Mouse (Mus musculus) forebrain, embryonic 11.5 days (tissue): ENCODE data around the gene Pdzd8. TPM values are rescaled to one million over a fixed set of nuclear protein-coding genes. Genes with fewer than 3 reads are reported as not detected.

Source experiments
- ATAC-seq: fragments of 200-750 bp; cut with Nextera tagmentation; replicated peaks from 2 replicates; pipeline ENCODE4 v1.8.0; 2017; ENCODE audit warnings: moderate TSS enrichment; ENCODE audit not compliant: low FRiP score
- DNase-seq: peaks from one replicate; pipeline ENCODE4 v3.0.0-alpha.2; 2017; ENCODE audit warnings: low spot score
- H3K27ac ChIP-seq: fragments of 300-500 bp; sonication (generic); 2 replicates; pipeline ENCODE4 v1.5.1; 2014; ENCODE audit warnings: low read depth, low read length
- H3K27me3 ChIP-seq: fragments of 300-500 bp; sonication (generic); 2 replicates; pipeline ENCODE4 v1.6.1; 2014; ENCODE audit warnings: mild to moderate bottlenecking, low read length, mixed read lengths; ENCODE audit not compliant: control insufficient read depth, insufficient read depth
- H3K36me3 ChIP-seq: fragments of 300-500 bp; sonication (generic); 2 replicates; pipeline ENCODE4 v1.6.1; 2014; ENCODE audit warnings: mild to moderate bottlenecking, low read length, moderate library complexity, mixed read lengths; ENCODE audit not compliant: control insufficient read depth, insufficient read depth
- H3K4me1 ChIP-seq: fragments of 300-500 bp; sonication (generic); replicated peaks from 2 replicates; pipeline ENCODE4 v1.6.1; 2014; ENCODE audit warnings: low read length, mixed read lengths; ENCODE audit not compliant: control insufficient read depth, insufficient read depth
- H3K4me2 ChIP-seq: fragments of 300-500 bp; sonication (generic); 2 replicates; pipeline ENCODE4 v1.6.1; 2014; ENCODE audit warnings: low read depth, mild to moderate bottlenecking, low read length, moderate library complexity, mixed read lengths; ENCODE audit not compliant: severe bottlenecking
- H3K4me3 ChIP-seq: fragments of 300-500 bp; sonication (generic); 2 replicates; pipeline ENCODE4 v1.5.1; 2014; ENCODE audit warnings: low read depth, low read length
- H3K9ac ChIP-seq: fragments of 300-500 bp; sonication (generic); 2 replicates; pipeline ENCODE4 v1.6.1; 2014; ENCODE audit warnings: low read length
- H3K9me3 ChIP-seq: fragments of 300-500 bp; sonication (generic); 2 replicates; pipeline ENCODE4 v1.6.1; 2016; ENCODE audit warnings: low read length, mixed read lengths; ENCODE audit not compliant: control insufficient read depth
- WGBS: fragments of 180-500 bp; shearing (Covaris S2); extraction: QIAGEN DNeasy Blood & Tissue Kit; methylation state at CpG from one replicate; pipeline ENCODE4 v1.1.7; 2014; 5-methylcytosine and 5-hydroxymethylcytosine counted together
- polyA plus RNA-seq: library from polyadenylated mRNA; unstranded; fragments of >200 nt; fragmentation: Nextera tagmentation; extraction: Ambion mirVana; gene quantifications from 2 replicates; pipeline ENCODE4 v1.2.1, GENCODE M21; 2014

The Pdzd8 gene
- polyA plus RNA-seq, 1 experiment from 2014 or later: 18.8 TPM

DNA sequence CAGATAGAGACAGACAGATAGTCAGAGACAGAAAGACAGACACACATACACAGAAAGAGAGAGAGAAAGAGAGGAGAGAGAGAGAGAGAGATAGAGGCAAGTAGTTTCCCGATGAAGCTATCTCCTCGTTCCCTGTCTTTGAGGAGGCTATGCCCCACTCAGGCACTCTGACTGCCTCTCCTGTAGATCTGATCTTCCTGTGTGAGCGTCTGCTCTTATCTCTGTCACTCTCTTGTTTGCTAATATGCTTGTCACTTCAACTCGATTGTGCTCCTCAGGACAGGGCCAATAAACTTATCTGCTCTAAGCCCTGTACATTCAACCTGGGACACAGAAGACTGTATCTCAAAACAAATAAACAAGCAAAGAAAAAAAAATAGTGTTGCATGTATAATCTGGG is 13.6 kb upstream of the Pdzd8 start:
- H3K4me1 ChIP-seq: no peaks in the 10 kb centered on the region; the same call in 1 of the 2 replicates
- 84% methylated on average over 4 of the region's 4 CpGs for WGBS
- H3K4me2 ChIP-seq: no peak overlapping the region
- DNase-seq (no peak), ATAC-seq (no peak)
- H3K36me3 ChIP-seq: no peaks in the 10 kb centered on the region
- no peak overlapping the region for H3K9ac ChIP-seq
- H3K9me3 ChIP-seq: no peaks in the 10 kb centered on the region
- H3K27me3 ChIP-seq: no peaks in the 10 kb centered on the region
- no peak overlapping the region for H3K27ac ChIP-seq
- H3K4me3 ChIP-seq: no peak overlapping the region

DNA sequence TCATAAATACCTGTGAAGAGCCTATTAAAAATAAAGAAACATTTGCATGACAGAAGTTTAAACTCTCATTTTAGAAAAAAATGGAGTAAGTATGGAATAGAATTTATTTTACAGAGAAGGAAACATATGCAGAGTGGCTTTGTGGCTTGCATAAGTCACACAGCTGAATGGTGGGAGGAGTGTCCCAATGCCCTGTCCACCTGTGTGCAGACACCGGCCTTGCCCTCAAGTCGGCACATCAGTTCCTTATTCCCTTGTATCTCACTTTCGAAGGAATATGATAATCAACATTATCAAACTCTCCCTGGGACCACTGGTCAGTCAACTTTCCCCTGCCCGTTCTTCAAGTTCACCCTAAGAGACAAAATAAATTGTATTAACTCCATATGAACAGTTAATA is 12.3 kb upstream of the Pdzd8 start:
- ATAC-seq (no peak), DNase-seq (no peak)
- 87% methylated on average over 4 of the region's 4 CpGs for WGBS
- Histone ChIP-seq H3K4me2 (no peak overlapping the region), H3K27ac (no peak overlapping the region), H3K27me3 (no peaks in the 10 kb centered on the region), H3K36me3 (no peaks in the 10 kb centered on the region), H3K9me3 (no peaks in the 10 kb centered on the region), H3K4me1 (no peaks in the 10 kb centered on the region; the same call in 1 of the 2 replicates), H3K9ac (no peak overlapping the region), H3K4me3 (no peak overlapping the region)

DNA sequence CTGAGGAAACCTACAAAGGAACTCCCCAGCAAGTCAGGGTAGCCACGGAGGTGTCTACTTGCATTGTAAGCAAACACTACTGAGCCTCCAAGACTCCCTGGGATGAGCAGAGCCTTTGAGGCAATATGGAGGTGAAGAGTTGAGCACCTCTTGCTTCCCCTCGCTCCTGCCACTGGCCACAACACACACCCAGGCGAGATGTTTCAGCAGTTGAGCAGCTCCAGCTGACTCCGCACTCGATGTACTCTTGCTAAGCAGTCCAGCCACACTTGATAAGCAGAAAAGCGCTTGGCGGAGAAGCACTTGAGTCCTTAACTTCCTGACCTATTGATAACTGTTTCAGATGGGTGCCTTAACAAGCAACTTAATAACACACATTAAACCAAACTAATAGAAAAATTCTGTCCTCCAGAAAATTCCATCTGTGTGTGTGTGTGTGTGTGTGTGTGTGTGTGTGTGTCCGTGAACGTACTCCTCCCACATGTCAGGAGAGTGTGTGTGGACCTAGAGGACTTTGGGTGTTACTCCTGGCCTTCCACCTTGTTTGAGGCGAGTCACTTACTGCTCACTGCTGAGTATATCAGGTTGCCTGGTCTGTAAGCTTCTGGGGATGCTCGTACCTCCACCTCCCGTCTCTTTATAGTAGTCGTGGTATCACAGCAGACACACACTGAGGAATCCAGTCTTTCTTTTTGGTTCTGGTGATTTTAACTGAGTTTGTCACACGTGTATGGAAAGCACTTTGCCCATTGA is 11.4 kb upstream of the Pdzd8 start:
- DNase-seq (no peak), ATAC-seq (no peak)
- Histone ChIP-seq H3K4me3 (no peak overlapping the region), H3K27ac (no peak overlapping the region), H3K4me2 (no peak overlapping the region), H3K9me3 (no peaks in the 10 kb centered on the region), H3K9ac (no peak overlapping the region), H3K27me3 (no peaks in the 10 kb centered on the region), H3K4me1 (no peaks in the 10 kb centered on the region; the same call in 1 of the 2 replicates), H3K36me3 (no peaks in the 10 kb centered on the region)
- WGBS: 80% methylated on average over 14 of the region's 14 CpGs

GRCm38 (mm10) chr19:59356388-59356787 is 10.8 kb upstream of the Pdzd8 start:
- no peaks in the 10 kb centered on the region; the same call in 1 of the 2 replicates for H3K4me1 ChIP-seq
- WGBS: 89% methylated on average over 3 of the region's 3 CpGs
- no peaks in the 10 kb centered on the region for H3K27me3 ChIP-seq
- DNase-seq (no peak), ATAC-seq (no peak)
- no peak overlapping the region for H3K9ac ChIP-seq
- no peak overlapping the region for H3K4me3 ChIP-seq
- H3K36me3 ChIP-seq: no peaks in the 10 kb centered on the region
- H3K27ac ChIP-seq: no peak overlapping the region
- H3K9me3 ChIP-seq: no peaks in the 10 kb centered on the region
- H3K4me2 ChIP-seq: no peak overlapping the region

DNA sequence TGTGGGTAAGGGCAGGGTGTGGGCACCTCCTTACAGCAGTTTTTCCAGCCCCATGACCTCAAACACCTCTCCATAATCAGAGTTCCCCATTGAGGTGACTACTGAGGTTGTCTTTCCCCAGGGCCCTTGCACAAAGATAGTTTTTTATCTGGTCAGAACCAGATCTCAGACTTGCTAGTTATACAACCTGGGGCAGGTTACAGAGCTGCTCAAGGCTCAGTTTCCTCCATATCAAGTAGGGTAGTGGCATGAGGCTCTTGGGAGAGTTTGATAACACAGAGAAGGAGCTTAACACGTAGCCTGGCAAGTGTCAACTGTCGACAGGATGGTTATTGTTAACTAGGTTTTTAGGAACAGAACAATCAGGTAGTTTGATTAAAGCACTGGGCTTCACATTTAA is 9.3 kb upstream of the Pdzd8 start:
- Histone ChIP-seq H3K36me3 (no peaks in the 10 kb centered on the region), H3K9me3 (no peaks in the 10 kb centered on the region), H3K9ac (no peak overlapping the region), H3K4me3 (no peak overlapping the region), H3K27me3 (no peaks in the 10 kb centered on the region), H3K4me1 (no peaks in the 10 kb centered on the region; the same call in 1 of the 2 replicates), H3K4me2 (no peak overlapping the region), H3K27ac (no peak overlapping the region)
- DNase-seq (no peak), ATAC-seq (no peak)
- WGBS: 73% methylated on average over 2 of the region's 2 CpGs

DNA sequence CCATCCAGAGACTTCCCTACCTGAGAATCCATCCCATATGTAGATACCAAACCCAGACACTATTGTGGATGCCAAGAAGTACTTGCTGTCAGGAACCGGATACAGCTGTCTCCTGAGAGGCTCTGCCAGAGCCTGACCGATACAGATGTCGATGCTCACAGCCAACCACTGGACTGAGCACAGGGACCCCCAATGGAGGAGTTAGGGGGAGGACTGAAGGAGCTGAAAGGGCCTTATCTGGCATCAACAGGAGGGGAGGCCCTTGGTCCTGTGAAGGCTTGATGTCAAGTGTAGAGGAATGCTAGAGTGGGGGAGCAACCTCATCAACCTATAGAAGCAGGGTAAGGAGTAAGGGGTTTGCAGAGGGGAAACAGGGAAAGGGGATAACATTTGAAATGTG is 7.2 kb upstream of the Pdzd8 start:
- DNase-seq (no peak), ATAC-seq (no peak)
- no peaks in the 10 kb centered on the region for H3K4me1 ChIP-seq
- H3K27me3 ChIP-seq: no peaks in the 10 kb centered on the region
- no peak overlapping the region for H3K4me2 ChIP-seq
- H3K27ac ChIP-seq: no peak overlapping the region
- no peaks in the 10 kb centered on the region for H3K9me3 ChIP-seq
- no peak overlapping the region for H3K4me3 ChIP-seq
- H3K9ac ChIP-seq: no peak overlapping the region
- H3K36me3 ChIP-seq: no peaks in the 10 kb centered on the region
- 77% methylated on average over 3 of the region's 3 CpGs for WGBS

- H3K9me3 ChIP-seq: no peaks in the 10 kb centered on the region
- WGBS: 73% methylated on average over 15 of the region's 15 CpGs
- ATAC-seq (no peak), DNase-seq (peak; percentile 22)
- no peak overlapping the region for H3K9ac ChIP-seq
- H3K27me3 ChIP-seq: no peaks in the 10 kb centered on the region
- no peaks in the 10 kb centered on the region; the same call in 1 of the 2 replicates for H3K4me1 ChIP-seq
- no peak overlapping the region for H3K27ac ChIP-seq
- no peaks in the 10 kb centered on the region for H3K36me3 ChIP-seq
- no peak overlapping the region for H3K4me3 ChIP-seq
- H3K4me2 ChIP-seq: no peak overlapping the region
Measured at GRCm38 (mm10) chr19:59351151-59351889, 5.7 kb upstream of the Pdzd8 start.

- Histone ChIP-seq H3K27me3 (no peaks in the 10 kb centered on the region), H3K36me3 (no peaks in the 10 kb centered on the region), H3K4me2 (no peak overlapping the region), H3K9ac (no peak overlapping the region), H3K27ac (no peak overlapping the region), H3K4me1 (no peaks in the 10 kb centered on the region; the same call in 1 of the 2 replicates), H3K9me3 (no peaks in the 10 kb centered on the region), H3K4me3 (no peak overlapping the region)
- WGBS: 88% methylated on average over 7 of the region's 7 CpGs
- ATAC-seq (no peak), DNase-seq (no peak)
Measured at GRCm38 (mm10) chr19:59350273-59350903, 4.8 kb upstream of the Pdzd8 start.
